Mouse (Mus musculus): ENCODE results near the gene Zfp367. TPM values are rescaled to one million over a fixed set of nuclear protein-coding genes. Genes with fewer than 3 reads are reported as not detected.

Gene Zfp367
- total and polyA plus RNA-seq, 3 experiments = 12.6 to 33.7 (median 23.8) TPM

DNA sequence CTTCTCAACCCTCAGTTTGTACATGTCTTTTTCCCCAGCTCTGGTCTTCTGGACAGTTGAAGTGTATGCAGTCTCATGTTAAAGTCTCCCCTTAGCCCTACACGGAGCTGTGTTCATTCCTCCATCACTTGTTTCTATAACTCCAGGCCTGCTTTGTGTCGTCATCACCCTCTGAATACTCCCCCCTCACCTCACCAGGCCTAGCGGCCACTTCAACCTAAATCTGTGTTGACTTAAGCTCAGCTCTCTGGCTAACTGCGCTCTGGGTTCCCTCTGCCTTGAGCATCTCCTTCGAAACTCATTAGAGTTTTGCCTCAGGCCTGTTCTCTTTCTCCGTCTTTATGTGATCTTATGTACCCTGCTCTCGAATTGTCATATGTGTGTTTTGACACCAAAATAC lies 25.0 kb upstream of the Zfp367 start:
- no peak overlapping the region for H3K9ac ChIP-seq (ENCODE audit: insufficient read depth, low read depth)
- H3K27me3 ChIP-seq (replicated peaks) = no peaks in the 10 kb centered on the region
- DNase-seq (ENCODE audit: extremely low read depth) = no peak
- no peak overlapping the region for H3K4me2 ChIP-seq (ENCODE audit: insufficient read depth, low read depth, poor library complexity, severe bottlenecking)
- dilution Hi-C loops (cut with MboI; ENCODE audit: extremely low pct_ligation_motif_present, extremely low pct_unique_long_range_greater_than_20kb, low sequenced_read_pairs) = no loop called here
- no peaks in the 10 kb centered on the region for H3K9me3 ChIP-seq (replicated peaks; ENCODE audit: low read length)
- no peak overlapping the region for H3K4me3 ChIP-seq (replicated peaks in 1 of 3; ENCODE audit: low read depth in 2 of 3, low read length in 2 of 3, poor library complexity in 1 of 3)
- no peak overlapping the region for H3K27ac ChIP-seq (ENCODE audit: insufficient read depth, low read depth)
- no peaks in the 10 kb centered on the region for H3K4me1 ChIP-seq (ENCODE audit: control insufficient read depth in 1 of 2, insufficient read depth in 2 of 2)
- TF ChIP-seq MXI1 (IDR thresholded peaks at IDR 0.05; ENCODE audit: low read depth, low read length) = no peak
- TF ChIP-seq ZMIZ1 (IDR thresholded peaks at IDR 0.05; ENCODE audit: low read depth, low read length) = no peak
- TF ChIP-seq ZNF384 (IDR thresholded peaks at IDR 0.05; ENCODE audit: low read depth, low read length) = no peak
- TF ChIP-seq JUND (conservative IDR thresholded peaks at IDR 0.05; ENCODE audit: low read depth, low read length) = no peak
- TF ChIP-seq SMC3 (IDR thresholded peaks at IDR 0.05; ENCODE audit: low read depth, low read length) = no peak
- no peak for TF ChIP-seq MAX (IDR thresholded peaks at IDR 0.05; ENCODE audit: low read length)
- TF ChIP-seq CHD2 (IDR thresholded peaks at IDR 0.05; ENCODE audit: low read length) = no peak
- TF ChIP-seq GABPA (IDR thresholded peaks at IDR 0.05; ENCODE audit: insufficient replicate concordance, low read depth, low read length) = no peak
- no peak for TF ChIP-seq SIN3A (IDR thresholded peaks at IDR 0.05; ENCODE audit: low read length)
- TF ChIP-seq TBP (conservative IDR thresholded peaks at IDR 0.05; ENCODE audit: low read depth, low read length) = no peak
- no peak for TF ChIP-seq PAX5 (IDR thresholded peaks at IDR 0.05; ENCODE audit: low read length)
- TF ChIP-seq RAD21 (IDR thresholded peaks at IDR 0.05; ENCODE audit: low read depth, low read length) = no peak
- TF ChIP-seq MAZ (IDR thresholded peaks at IDR 0.05; ENCODE audit: low read depth, low read length) = no peak
- no peak for TF ChIP-seq HCFC1 (IDR thresholded peaks at IDR 0.05; ENCODE audit: low read depth, low read length)
- no peak for TF ChIP-seq BHLHE40 (IDR thresholded peaks at IDR 0.05; ENCODE audit: low read depth, low read length)
- H3K36me3 ChIP-seq (replicated peaks in 1 of 2; ENCODE audit: control insufficient read depth in 1 of 2, insufficient read depth in 1 of 2, low read length in 1 of 2) = no peaks in the 10 kb centered on the region
- in situ Hi-C loops (cut with MboI; ENCODE audit: low pct_ligation_motif_present, low pct_unique_long_range_greater_than_20kb, low sequenced_read_pairs) = no loop called here
- no peaks in the 10 kb centered on the region for H3K79me2 ChIP-seq (replicated peaks; ENCODE audit: control insufficient read depth, extremely low read depth, insufficient read depth, poor library complexity, severe bottlenecking)

DNA sequence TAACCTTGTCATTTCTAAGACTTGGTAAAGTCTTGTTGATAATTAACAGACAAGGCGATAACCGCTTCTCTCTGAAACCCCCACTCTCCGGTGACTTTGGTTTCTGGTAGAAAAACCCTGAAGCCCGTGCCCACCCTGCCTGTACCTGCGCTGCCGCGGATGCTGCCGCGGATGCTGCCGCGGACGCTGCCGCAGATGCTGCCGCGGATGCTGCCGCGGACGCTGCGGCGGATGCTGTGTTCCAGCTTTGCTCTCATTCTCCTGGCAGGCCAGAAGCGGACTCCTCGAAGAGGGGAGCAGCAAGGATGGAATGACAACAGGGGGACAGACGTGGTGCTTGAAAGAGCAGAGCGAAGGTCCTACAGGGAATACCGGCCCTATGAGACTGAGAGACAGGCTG lies 16.7 kb upstream of the Zfp367 start:
- H3K27me3 ChIP-seq (replicated peaks) = no peaks in the 10 kb centered on the region
- dilution Hi-C loops (cut with MboI; ENCODE audit: extremely low pct_ligation_motif_present, extremely low pct_unique_long_range_greater_than_20kb, low sequenced_read_pairs) = no loop called here

More for the DNA sequence above, 16.7 kb upstream of the Zfp367 start:
- TF ChIP-seq PAX5 (IDR thresholded peaks at IDR 0.05; ENCODE audit: low read length) = no peak
- no peak for TF ChIP-seq BHLHE40 (IDR thresholded peaks at IDR 0.05; ENCODE audit: low read depth, low read length)
- TF ChIP-seq NELFE (IDR thresholded peaks at IDR 0.05; ENCODE audit: low read depth, low read length) = no peak
- TF ChIP-seq E2F4 (IDR thresholded peaks at IDR 0.05; ENCODE audit: insufficient replicate concordance, low read depth, low read length) = no peak
- TF ChIP-seq ZC3H11A (IDR thresholded peaks at IDR 0.05; ENCODE audit: low read depth, low read length) = no peak
- no peak for TF ChIP-seq JUND (conservative IDR thresholded peaks at IDR 0.05; ENCODE audit: low read depth, low read length)
- no peak for TF ChIP-seq UBTF (IDR thresholded peaks at IDR 0.05; ENCODE audit: low read depth, low read length)
- TF ChIP-seq TBP (conservative IDR thresholded peaks at IDR 0.05; ENCODE audit: low read depth, low read length) = no peak
- no peak for TF ChIP-seq RAD21 (IDR thresholded peaks at IDR 0.05; ENCODE audit: low read depth, low read length)
- no peak for TF ChIP-seq MAFK (IDR thresholded peaks at IDR 0.05; ENCODE audit: insufficient replicate concordance, low read length)
- Histone ChIP-seq H3K36me3 (replicated peaks in 1 of 2; ENCODE audit: control insufficient read depth in 1 of 2, insufficient read depth in 1 of 2, low read length in 1 of 2) (peaks cover 0 to 2% of the 10 kb centered on the region in 2 experiments), H3K4me1 (ENCODE audit: control insufficient read depth in 1 of 2, insufficient read depth in 2 of 2) (no peaks in the 10 kb centered on the region), H3K27ac (ENCODE audit: insufficient read depth, low read depth) (no peak overlapping the region), H3K4me2 (ENCODE audit: insufficient read depth, low read depth, poor library complexity, severe bottlenecking) (no peak overlapping the region), H3K9ac (ENCODE audit: insufficient read depth, low read depth) (no peak overlapping the region), H3K79me2 (replicated peaks; ENCODE audit: control insufficient read depth, extremely low read depth, insufficient read depth, poor library complexity, severe bottlenecking) (no peaks in the 10 kb centered on the region), H3K9me3 (replicated peaks; ENCODE audit: low read length) (no peaks in the 10 kb centered on the region), H3K4me3 (replicated peaks in 1 of 3; ENCODE audit: low read depth in 2 of 3, low read length in 2 of 3, poor library complexity in 1 of 3) (no peak overlapping the region)
- in situ Hi-C loops (cut with MboI; ENCODE audit: low pct_ligation_motif_present, low pct_unique_long_range_greater_than_20kb, low sequenced_read_pairs) = no loop called here
- DNase-seq (ENCODE audit: extremely low read depth) = no peak
